Mouse (Mus musculus) hindbrain, postnatal 0 days (tissue): Measurements from ENCODE around the gene Syce2. TPM values are rescaled to one million over a fixed set of nuclear protein-coding genes. Genes with fewer than 3 reads are reported as not detected.

Experiments
- ATAC-seq: fragments of 200-750 bp; cut with Nextera tagmentation; 2 replicates; pipeline ENCODE4 v1.8.0; 2017; ENCODE audit warnings: mild to moderate bottlenecking, moderate TSS enrichment, moderate library complexity
- DNase-seq: peaks from one replicate; pipeline ENCODE4 v3.0.0-alpha.2; 2015; ENCODE audit warnings: low spot score
- H3K27ac ChIP-seq: fragments of 300-500 bp; sonication (generic); 2 replicates; pipeline ENCODE4 v1.5.1; 2014; ENCODE audit warnings: mild to moderate bottlenecking
- H3K27me3 ChIP-seq: fragments of 300-500 bp; sonication (generic); 2 replicates; pipeline ENCODE4 v1.6.1; 2014; ENCODE audit warnings: low read length, mixed read lengths; ENCODE audit not compliant: insufficient read depth
- H3K36me3 ChIP-seq: fragments of 300-500 bp; sonication (generic); 2 replicates; pipeline ENCODE4 v1.6.1; 2014; ENCODE audit warnings: low read length, mixed read lengths; ENCODE audit not compliant: insufficient read depth
- H3K4me1 ChIP-seq: fragments of 300-500 bp; sonication (generic); 2 replicates; pipeline ENCODE4 v1.6.1; 2014; ENCODE audit warnings: antibody characterized with exemption, low read length, mixed read lengths; ENCODE audit not compliant: insufficient read depth
- H3K4me2 ChIP-seq: fragments of 300-500 bp; sonication (generic); 2 replicates; pipeline ENCODE4 v1.6.1; 2014; ENCODE audit warnings: low read depth, mild to moderate bottlenecking, low read length, moderate library complexity, mixed read lengths
- H3K4me3 ChIP-seq: fragments of 300-500 bp; sonication (generic); 2 replicates; pipeline ENCODE4 v1.5.1; 2014; ENCODE audit warnings: low read length
- H3K9ac ChIP-seq: fragments of 300-500 bp; sonication (generic); replicated peaks from 2 replicates; pipeline ENCODE4 v1.6.1; 2014; ENCODE audit warnings: mild to moderate bottlenecking, low read length, moderate library complexity, mixed read lengths
- H3K9me3 ChIP-seq: fragments of 300-500 bp; sonication (generic); 2 replicates; pipeline ENCODE4 v1.6.1; 2016; ENCODE audit warnings: low read length, mixed read lengths
- CTCF ChIP-seq: IDR thresholded peaks from 2 replicates; pipeline ENCODE4 v1.5.1; 2016; ENCODE audit warnings: antibody characterized with exemption, control low read depth, low read depth
- WGBS: fragments of 180-500 bp; shearing (Covaris S2); extraction: QIAGEN DNeasy Blood & Tissue Kit; methylation state at CpG from one replicate; pipeline ENCODE4 v1.1.7; 2014; 5-methylcytosine and 5-hydroxymethylcytosine counted together
- microRNA-seq, 2 experiments: library from miRNA; unstranded; fragments of <30 nt; microRNA quantifications; one replicate each; pipeline ENCODE4; 2016
- polyA plus RNA-seq: library from polyadenylated mRNA; unstranded; fragments of >200 nt; fragmentation: Nextera tagmentation; extraction: Ambion mirVana; gene quantifications from 2 replicates; pipeline ENCODE4 v1.2.1, GENCODE M21; 2015
- total RNA-seq: library from RNA; depleted of rRNA; stranded (reverse); fragments of >200 nt; gene quantifications from 2 replicates; pipeline ENCODE4 v1.2.3, GENCODE M21; 2014; rRNA removed

The Syce2 gene
- total and polyA plus RNA-seq, 2 experiments from 2014 or later, result 14.0 to 62.1 TPM

DNA sequence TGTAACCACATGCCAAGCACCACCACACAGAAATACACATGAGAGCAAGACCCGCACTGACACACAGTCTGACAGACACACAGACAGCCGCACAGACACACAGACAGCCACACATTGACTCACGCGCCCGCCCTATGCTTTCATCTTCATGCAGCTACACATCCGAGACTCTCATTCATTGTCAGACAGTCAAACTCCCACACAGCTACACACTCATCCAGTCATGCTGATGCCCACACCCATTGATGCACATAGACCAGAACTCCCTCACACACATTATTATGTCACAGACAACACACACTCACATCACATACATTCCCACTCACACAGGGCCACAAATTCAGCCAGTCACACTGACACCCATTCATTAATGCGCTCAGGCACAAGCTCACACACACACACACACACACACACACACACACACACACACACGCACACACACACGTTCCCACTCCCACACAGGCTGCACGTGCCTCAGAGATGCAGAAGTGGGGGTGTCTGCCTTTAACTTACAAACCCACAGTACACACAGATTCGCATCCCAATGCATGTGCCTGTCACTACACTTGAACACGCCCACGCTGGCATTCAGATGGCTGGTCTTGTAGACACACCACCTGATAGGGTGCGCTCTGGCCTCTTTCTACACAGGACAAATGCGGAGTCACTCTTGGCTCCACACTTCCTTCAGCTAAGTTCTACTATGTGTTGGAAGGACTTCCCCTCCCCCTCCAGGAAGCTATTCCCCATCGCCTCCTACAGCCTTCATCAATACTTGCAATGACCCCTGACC lies 62.1 kb downstream of the Syce2 start:
- Histone ChIP-seq H3K9me3 (no peaks in the 10 kb centered on the region), H3K27me3 (no peaks in the 10 kb centered on the region), H3K4me3 (peak overlapping the region; percentile 84), H3K4me1 (peaks cover 22% of the 10 kb centered on the region), H3K4me2 (peak overlapping the region; percentile 71), H3K27ac (no peak overlapping the region), H3K36me3 (peaks cover 7% of the 10 kb centered on the region; the same call in 1 of the 2 replicates), H3K9ac (no peak overlapping the region)
- ATAC-seq (no peak), DNase-seq (no peak)
- WGBS, result 83% methylated on average over 16 of the region's 16 CpGs
- TF ChIP-seq CTCF, result no peak

- no peaks in the 10 kb centered on the region for H3K27me3 ChIP-seq
- H3K4me2 ChIP-seq, result peak overlapping the region; percentile 71
- H3K9me3 ChIP-seq, result no peaks in the 10 kb centered on the region
- peaks cover 22% of the 10 kb centered on the region for H3K4me1 ChIP-seq
- H3K4me3 ChIP-seq, result peak overlapping the region; percentile 84
- peaks cover 7% of the 10 kb centered on the region; the same call in 1 of the 2 replicates for H3K36me3 ChIP-seq
- DNase-seq (peak; percentile 94), ATAC-seq (peak; percentile 68)
- no peak for TF ChIP-seq CTCF
- 1% methylated on average over 15 of the region's 15 CpGs for WGBS
- peak overlapping the region; percentile 95; the same call in 1 of the 2 replicates for H3K27ac ChIP-seq
- peak overlapping the region; percentile 95 for H3K9ac ChIP-seq
Observed at GRCm38 (mm10) chr8:84934860-84935259, 62.9 kb downstream of the Syce2 start.

DNA sequence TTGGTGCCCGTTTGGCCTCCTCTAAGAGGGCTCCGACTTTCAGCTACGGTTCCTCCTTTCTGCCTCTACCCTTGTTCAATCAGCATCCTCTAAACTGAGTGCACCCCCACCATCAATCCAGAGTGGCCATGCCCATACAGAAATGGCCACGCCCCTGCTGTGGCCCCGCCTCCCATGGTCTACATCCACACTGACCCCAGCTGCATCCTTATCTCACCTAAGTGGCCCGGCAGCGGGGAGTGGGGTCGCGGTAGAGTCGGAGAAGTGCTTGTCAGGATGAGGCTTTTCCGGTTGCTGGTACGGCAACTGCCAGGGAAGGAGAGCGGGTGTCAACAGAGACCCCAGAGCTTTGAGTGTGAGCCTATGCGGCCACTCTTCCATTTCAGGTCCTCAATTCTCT lies 63.6 kb downstream of the Syce2 start:
- TF ChIP-seq CTCF, result no peak
- peak overlapping the region; percentile 71 for H3K4me2 ChIP-seq
- DNase-seq (peak; percentile 48), ATAC-seq (no peak; the same call in 1 of the 2 replicates)
- no peaks in the 10 kb centered on the region for H3K9me3 ChIP-seq
- H3K9ac ChIP-seq, result peak overlapping the region; percentile 95
- peak overlapping the region; percentile 95 for H3K27ac ChIP-seq
- no peaks in the 10 kb centered on the region for H3K27me3 ChIP-seq
- H3K36me3 ChIP-seq, result 0 out of 2 replicates have a peak, but pooled peaks cover under 1% of the 10 kb centered on the region
- H3K4me1 ChIP-seq, result peaks cover 22% of the 10 kb centered on the region
- peak overlapping the region; percentile 84 for H3K4me3 ChIP-seq
- 4% methylated on average over 14 of the region's 14 CpGs for WGBS

GRCm38 (mm10) chr8:84936041-84936961 lies 64.4 kb downstream of the Syce2 start:
- H3K27me3 ChIP-seq, result no peaks in the 10 kb centered on the region
- peaks cover 22% of the 10 kb centered on the region for H3K4me1 ChIP-seq
- peak overlapping the region; percentile 84 for H3K4me3 ChIP-seq
- peak overlapping the region; percentile 95 for H3K9ac ChIP-seq
- H3K9me3 ChIP-seq, result no peaks in the 10 kb centered on the region
- ATAC-seq (peak; percentile 54), DNase-seq (peak; percentile 61)
- no peak for TF ChIP-seq CTCF
- no peaks in the 10 kb centered on the region for H3K36me3 ChIP-seq
- WGBS, result 11% methylated on average over 22 of the region's 23 CpGs
- peak overlapping the region; percentile 71 for H3K4me2 ChIP-seq
- peak overlapping the region; percentile 95 for H3K27ac ChIP-seq

DNA sequence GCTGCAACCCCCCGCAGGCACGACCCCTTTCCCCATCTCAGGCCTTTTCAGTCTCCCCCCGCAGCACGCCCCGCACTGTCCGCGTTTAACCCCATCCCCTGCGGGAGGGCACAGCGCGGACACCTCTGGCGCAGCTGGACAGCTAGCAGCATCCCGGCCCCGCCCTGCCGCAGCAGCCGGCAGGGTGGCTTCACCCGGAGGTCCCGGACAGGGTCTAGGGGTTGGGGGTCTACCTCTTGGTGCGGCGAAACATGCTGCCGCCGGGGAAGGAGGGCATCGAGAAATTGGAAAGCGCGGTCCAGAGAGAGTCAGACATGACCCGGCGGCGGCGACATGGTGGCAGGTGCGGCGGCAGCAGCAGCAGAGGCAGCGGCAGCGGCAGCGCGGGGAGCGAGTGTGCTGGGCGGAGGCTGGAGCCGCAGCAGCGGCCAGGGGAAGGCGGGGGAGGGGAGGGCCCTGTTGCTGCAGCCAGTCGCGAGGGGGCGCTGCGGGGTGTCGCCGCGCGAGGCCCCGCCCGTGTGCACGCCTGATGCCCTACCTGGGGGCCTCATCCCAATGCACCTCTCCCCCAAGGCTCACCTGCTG lies 65.1 kb downstream of the Syce2 start, which contains the start of gene Mast1:
Mast1 (minus strand) TSS at position 398 of the 585 bp plus-strand sequence.
- ATAC-seq (peak; percentile 82), DNase-seq (peak; percentile 90)
- Histone ChIP-seq H3K36me3 (no peaks in the 10 kb centered on the region), H3K27ac (peak within 1 kb of the TSS; percentile 95), H3K4me3 (peak within 1 kb of the TSS; percentile 84), H3K27me3 (no peaks in the 10 kb centered on the region), H3K4me1 (peaks cover 22% of the 10 kb centered on the region), H3K9me3 (no peaks in the 10 kb centered on the region), H3K9ac (peak within 1 kb of the TSS; percentile 95), H3K4me2 (peak within 1 kb of the TSS; percentile 71)
- WGBS, result 0% methylated on average over 38 of the region's 50 CpGs
- TF ChIP-seq CTCF, result peak; percentile 43

Small RNA genes within 50 kb of the gene (microRNA-seq; reads per million reads assigned to microRNA genes)
- gene Gm24197 (0 reads per million in 2 experiments), gene Mir7069 (0.88 to 1.1 reads per million in 2 experiments)

Other genes with a start within 250 kb of the Syce2 start
Only the 30 nearest of the 31 such genes appear.
- gene Ier2, start 209.3 kb upstream of the Syce2 start, total RNA-seq, result 12.5 and 13.3 TPM in 2 replicates
- 20.9 TPM in 2 replicates for gene Ier2, start 209.3 kb upstream of the Syce2 start, polyA plus RNA-seq
- gene Trmt1, start 185.8 kb upstream of the Syce2 start, total RNA-seq, result 69.5 and 93.3 TPM in 2 replicates
- gene Trmt1, start 185.8 kb upstream of the Syce2 start, polyA plus RNA-seq, result 71.2 and 79.2 TPM in 2 replicates
- 110 and 129 TPM in 2 replicates for gene Nacc1, start 184.2 kb upstream of the Syce2 start, total RNA-seq
- gene Nacc1, start 184.2 kb upstream of the Syce2 start, polyA plus RNA-seq, result 13.8 and 14.9 TPM in 2 replicates
- gene Lyl1, start 170.7 kb upstream of the Syce2 start, total RNA-seq, result 1.7 and 7.8 TPM in 2 replicates
- 2.0 and 2.3 TPM in 2 replicates for gene Lyl1, start 170.7 kb upstream of the Syce2 start, polyA plus RNA-seq
- gene G430095P16Rik, start 149.1 kb upstream of the Syce2 start, total RNA-seq, result 1.2 TPM in 1 of 2 replicates, not detected in the other
- gene G430095P16Rik, start 149.1 kb upstream of the Syce2 start, polyA plus RNA-seq, result 1.1 and 1.7 TPM in 2 replicates
- 90.4 and 92.5 TPM in 2 replicates for gene Nfix, start 71.8 kb upstream of the Syce2 start, total RNA-seq
- gene Nfix, start 71.8 kb upstream of the Syce2 start, polyA plus RNA-seq, result 123 and 126 TPM in 2 replicates
- gene Dand5, start 49.3 kb upstream of the Syce2 start, total RNA-seq, result 6.6 and 7.2 TPM in 2 replicates
- 12.3 and 12.5 TPM in 2 replicates for gene Dand5, start 49.3 kb upstream of the Syce2 start, polyA plus RNA-seq
- gene Gadd45gip1, start 40.6 kb upstream of the Syce2 start, total RNA-seq, result 33.0 and 34.1 TPM in 2 replicates
- gene Gadd45gip1, start 40.6 kb upstream of the Syce2 start, polyA plus RNA-seq, result 43.4 and 45.3 TPM in 2 replicates
- gene Rad23a, start 31.4 kb upstream of the Syce2 start, total RNA-seq, result 62.5 and 68.1 TPM in 2 replicates
- 90.6 and 98.0 TPM in 2 replicates for gene Rad23a, start 31.4 kb upstream of the Syce2 start, polyA plus RNA-seq
- 350 and 359 TPM in 2 replicates for gene Calr, start 25.2 kb upstream of the Syce2 start, total RNA-seq
- 418 and 457 TPM in 2 replicates for gene Calr, start 25.2 kb upstream of the Syce2 start, polyA plus RNA-seq
- 77.5 and 86.1 TPM in 2 replicates for gene Farsa, start 15.1 kb upstream of the Syce2 start, total RNA-seq
- gene Farsa, start 15.1 kb upstream of the Syce2 start, polyA plus RNA-seq, result 87.4 and 89.8 TPM in 2 replicates
- gene Gcdh, start 21.8 kb downstream of the Syce2 start, total RNA-seq, result 24.9 and 37.8 TPM in 2 replicates
- 36.5 and 41.3 TPM in 2 replicates for gene Gcdh, start 21.8 kb downstream of the Syce2 start, polyA plus RNA-seq
- 1.2 TPM in 1 of 2 replicates, not detected in the other for gene Klf1, start 29.8 kb downstream of the Syce2 start, total RNA-seq
- 0.34 and 0.98 TPM in 2 replicates for gene Klf1, start 29.8 kb downstream of the Syce2 start, polyA plus RNA-seq
- 15.0 and 24.5 TPM in 2 replicates for gene Dnase2a, start 36.4 kb downstream of the Syce2 start, total RNA-seq
- gene Dnase2a, start 36.4 kb downstream of the Syce2 start, polyA plus RNA-seq, result 8.6 and 8.8 TPM in 2 replicates
- gene Mast1, start 65.2 kb downstream of the Syce2 start, total RNA-seq, result 70.9 and 83.0 TPM in 2 replicates
- 61.9 and 69.5 TPM in 2 replicates for gene Mast1, start 65.2 kb downstream of the Syce2 start, polyA plus RNA-seq
- gene Rtbdn, start 74.9 kb downstream of the Syce2 start, total RNA-seq, result 5.8 and 11.6 TPM in 2 replicates
- gene Rtbdn, start 74.9 kb downstream of the Syce2 start, polyA plus RNA-seq, result 3.5 and 4.1 TPM in 2 replicates
- not detected in 2 replicates for gene Gm49661, start 97.3 kb downstream of the Syce2 start, total RNA-seq
- not detected in 2 replicates for gene Gm49661, start 97.3 kb downstream of the Syce2 start, polyA plus RNA-seq
- 688 and 763 TPM in 2 replicates for gene Prdx2, start 97.5 kb downstream of the Syce2 start, total RNA-seq
- 925 and 937 TPM in 2 replicates for gene Prdx2, start 97.5 kb downstream of the Syce2 start, polyA plus RNA-seq
- gene Rnaseh2a, start 97.7 kb downstream of the Syce2 start, total RNA-seq, result 37.3 and 45.9 TPM in 2 replicates
- 59.0 and 59.7 TPM in 2 replicates for gene Rnaseh2a, start 97.7 kb downstream of the Syce2 start, polyA plus RNA-seq
- gene Junb, start 106.6 kb downstream of the Syce2 start, total RNA-seq, result 16.9 and 17.8 TPM in 2 replicates
- gene Junb, start 106.6 kb downstream of the Syce2 start, polyA plus RNA-seq, result 6.3 and 7.9 TPM in 2 replicates
- gene Hook2, start 118.5 kb downstream of the Syce2 start, total RNA-seq, result 18.9 and 19.0 TPM in 2 replicates
- gene Hook2, start 118.5 kb downstream of the Syce2 start, polyA plus RNA-seq, result 29.7 and 33.4 TPM in 2 replicates
- not detected in 2 replicates for gene Best2, start 142.4 kb downstream of the Syce2 start, total RNA-seq
- gene Best2, start 142.4 kb downstream of the Syce2 start, polyA plus RNA-seq, result 0.09 and 0.26 TPM in 2 replicates
- gene Asna1, start 153.2 kb downstream of the Syce2 start, total RNA-seq, result 165 and 172 TPM in 2 replicates
- 149 and 150 TPM in 2 replicates for gene Asna1, start 153.2 kb downstream of the Syce2 start, polyA plus RNA-seq
- gene Trir, start 154.7 kb downstream of the Syce2 start, total RNA-seq, result 220 and 238 TPM in 2 replicates
- 146 and 152 TPM in 2 replicates for gene Trir, start 154.7 kb downstream of the Syce2 start, polyA plus RNA-seq
- 174 and 183 TPM in 2 replicates for gene Tnpo2, start 164.8 kb downstream of the Syce2 start, total RNA-seq
- gene Tnpo2, start 164.8 kb downstream of the Syce2 start, polyA plus RNA-seq, result 48.1 and 49.1 TPM in 2 replicates
- 104 and 114 TPM in 2 replicates for gene Fbxw9, start 187.9 kb downstream of the Syce2 start, total RNA-seq
- gene Fbxw9, start 187.9 kb downstream of the Syce2 start, polyA plus RNA-seq, result 78.9 and 82.2 TPM in 2 replicates
- gene Gm5741, start 195.9 kb downstream of the Syce2 start, total RNA-seq, result not detected in 2 replicates
- 0.71 and 0.76 TPM in 2 replicates for gene Gm5741, start 195.9 kb downstream of the Syce2 start, polyA plus RNA-seq
- gene Dhps, start 199.6 kb downstream of the Syce2 start, total RNA-seq, result 77.5 and 103 TPM in 2 replicates
- 118 and 123 TPM in 2 replicates for gene Dhps, start 199.6 kb downstream of the Syce2 start, polyA plus RNA-seq
- gene Wdr83os, start 208.6 kb downstream of the Syce2 start, total RNA-seq, result 109 and 123 TPM in 2 replicates
- gene Wdr83os, start 208.6 kb downstream of the Syce2 start, polyA plus RNA-seq, result 129 and 131 TPM in 2 replicates
- gene Wdr83, start 209.2 kb downstream of the Syce2 start, total RNA-seq, result 21.4 TPM in 2 replicates
- 38.6 and 38.9 TPM in 2 replicates for gene Wdr83, start 209.2 kb downstream of the Syce2 start, polyA plus RNA-seq